Mouse (Mus musculus): ENCODE results near the gene Soga1. TPM values are rescaled to one million over a fixed set of nuclear protein-coding genes. Genes with fewer than 3 reads are reported as not detected.
A peak's percentile ranks its signal among the peaks of the same experiment; 100 is the strongest.

Soga1 gene
- total RNA-seq, 2 experiments from 2014 or later, result 104 to 108 TPM

DNA sequence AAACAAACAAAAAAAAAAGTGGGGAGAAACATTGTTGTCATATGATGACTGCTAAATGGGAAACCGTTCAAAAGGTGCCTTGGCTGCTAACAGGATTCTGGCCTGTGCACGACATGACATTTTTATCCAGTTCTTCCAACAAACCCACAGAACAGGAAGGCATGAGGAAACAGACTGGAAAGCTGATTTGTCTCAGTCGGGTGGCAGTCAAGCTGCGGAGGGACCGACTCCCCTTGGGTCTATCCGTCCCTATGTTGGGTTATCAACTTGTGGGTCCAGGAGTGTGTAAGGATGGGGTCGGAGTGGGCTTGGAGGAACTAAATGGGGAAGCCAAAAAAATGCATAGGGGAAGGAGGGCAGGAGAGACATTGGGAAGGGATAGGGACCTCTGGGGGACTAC, 37.6 kb downstream of the Soga1 start:
- intact Hi-C loops (cut with DNase I), result no loop called here

DNA sequence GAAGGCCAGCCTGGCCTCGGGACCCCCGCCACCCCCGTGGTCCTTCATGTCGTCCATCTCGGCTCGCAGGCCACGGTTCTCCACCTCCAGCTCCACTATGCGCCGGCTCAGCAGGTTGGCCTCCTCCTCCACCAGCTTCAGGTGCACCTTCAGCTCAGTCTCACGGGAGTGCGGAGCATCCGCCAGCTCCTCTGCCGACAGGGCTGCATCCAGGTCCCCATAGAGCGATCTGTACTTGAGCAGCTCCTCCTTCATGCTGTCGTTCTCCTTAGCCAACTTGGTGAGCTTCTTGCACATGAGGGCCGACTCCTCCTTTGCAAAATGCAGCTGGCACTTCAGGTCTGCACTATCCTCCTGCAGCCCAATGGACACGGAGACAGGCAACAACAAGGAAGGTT, 38.4 kb downstream of the Soga1 start:
- intact Hi-C loops (cut with DNase I), result no loop called here
- DNase-seq, result no peak

More for the DNA sequence above, 37.6 kb downstream of the Soga1 start:
- no peak for DNase-seq

DNA sequence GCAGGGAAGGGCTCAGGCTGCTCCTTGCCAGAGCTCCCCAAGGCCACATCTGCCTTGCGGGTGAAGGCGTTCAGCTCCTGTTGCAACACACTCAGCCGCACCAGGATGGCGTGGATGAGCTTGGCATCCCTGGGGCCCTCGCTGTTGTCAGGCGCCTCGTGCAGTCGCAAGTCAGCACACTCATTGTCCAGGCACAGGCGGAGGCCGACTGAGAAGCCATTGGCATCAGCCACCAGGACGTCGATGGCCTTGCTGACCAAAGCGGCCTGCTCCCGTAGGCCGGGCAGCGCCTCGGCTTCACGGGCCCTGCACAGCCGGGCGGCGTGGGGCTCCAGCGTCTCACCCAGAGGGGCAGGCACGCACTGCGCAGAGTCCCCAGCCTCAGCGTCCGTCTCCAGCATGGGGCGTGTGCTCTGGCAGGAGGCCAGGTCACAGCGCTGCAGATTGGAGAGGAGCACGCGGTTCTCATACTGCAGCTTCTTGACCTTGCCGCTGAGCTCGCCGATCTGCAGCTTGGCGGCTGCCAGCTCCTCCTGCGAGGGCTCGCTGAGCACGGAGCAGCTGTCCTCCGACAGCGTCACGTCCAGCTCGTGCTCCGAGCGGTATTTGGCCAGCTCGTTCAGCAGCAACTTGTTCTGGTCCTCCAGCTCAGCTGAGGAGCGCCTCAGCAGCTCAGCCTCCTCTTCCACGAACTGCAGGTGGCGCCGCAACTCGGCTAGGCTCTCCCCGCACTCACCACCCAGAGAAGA, 39.0 kb downstream of the Soga1 start:
- DNase-seq, result peak; percentile 82
- intact Hi-C loops (cut with DNase I), result loop anchor here (10.0 kb wide), 1 partner anchor 55 kb away; no protein-coding TSS in a partner anchor

DNA sequence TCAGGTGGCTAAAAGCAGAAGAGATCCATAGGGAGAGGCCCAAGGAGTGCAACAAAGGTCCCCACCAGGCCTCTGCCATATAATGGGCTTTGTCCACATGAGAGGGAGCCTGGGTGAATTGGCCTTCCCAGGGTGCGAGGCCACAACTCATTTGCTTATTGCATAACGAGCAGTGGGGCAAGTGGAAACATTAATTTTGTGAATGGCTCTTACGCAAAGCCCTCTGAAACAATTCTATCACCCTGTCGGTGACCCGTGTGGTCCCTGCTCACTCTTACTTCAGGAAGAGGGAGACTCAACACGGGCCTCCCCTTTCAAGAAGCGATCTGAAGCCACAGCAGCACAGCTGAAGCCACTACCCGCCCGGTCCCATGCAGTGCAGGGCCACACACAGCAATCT, 41.8 kb downstream of the Soga1 start:
- intact Hi-C loops (cut with DNase I), result loop anchor here (10.0 kb wide), 1 partner anchor 57 kb away; no protein-coding TSS in a partner anchor
- no peak for DNase-seq

DNA sequence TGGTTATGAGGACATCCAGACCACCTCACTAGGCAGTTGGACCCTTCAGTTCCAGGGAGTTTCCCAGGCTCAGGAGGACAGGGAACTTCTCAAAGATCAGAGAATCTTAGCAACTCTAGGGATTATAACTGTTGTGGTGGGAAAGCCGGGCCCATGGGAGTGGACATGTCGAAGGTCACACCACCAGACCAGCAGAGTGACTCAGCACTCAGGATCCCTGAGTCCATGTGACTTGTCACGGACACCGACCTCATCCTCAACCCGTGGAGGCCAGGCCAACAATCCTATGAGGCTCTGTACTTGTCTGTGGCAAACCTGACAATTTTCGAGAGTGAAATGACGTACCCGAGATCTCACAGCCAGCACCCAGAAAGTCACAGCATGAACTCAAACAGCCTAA, 42.7 kb downstream of the Soga1 start:
- intact Hi-C loops (cut with DNase I), result loop anchor here (10.0 kb wide), 1 partner anchor 58 kb away; no protein-coding TSS in a partner anchor
- DNase-seq, result no peak

DNA sequence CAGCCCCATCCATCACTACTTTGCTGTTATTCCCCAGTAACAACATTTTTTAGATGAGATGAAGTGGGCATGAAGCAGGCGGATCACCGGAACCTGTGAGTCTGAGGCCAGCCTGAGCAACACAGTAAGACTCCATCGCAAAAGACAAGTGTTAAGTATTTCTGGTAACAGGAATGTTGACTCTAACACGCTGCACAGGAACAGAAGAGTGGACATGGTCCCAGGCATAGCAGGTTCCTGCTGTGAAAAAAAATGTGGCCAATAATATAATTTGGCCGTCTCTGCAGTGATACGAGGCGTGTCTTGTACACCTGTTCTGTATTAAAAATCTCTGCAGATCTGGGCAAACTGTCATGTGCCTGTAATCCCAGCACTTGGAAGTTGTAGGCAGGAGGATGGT, 43.7 kb downstream of the Soga1 start:
- intact Hi-C loops (cut with DNase I), result loop anchor here (10.0 kb wide), 1 partner anchor 59 kb away; no protein-coding TSS in a partner anchor
- DNase-seq, result no peak

DNA sequence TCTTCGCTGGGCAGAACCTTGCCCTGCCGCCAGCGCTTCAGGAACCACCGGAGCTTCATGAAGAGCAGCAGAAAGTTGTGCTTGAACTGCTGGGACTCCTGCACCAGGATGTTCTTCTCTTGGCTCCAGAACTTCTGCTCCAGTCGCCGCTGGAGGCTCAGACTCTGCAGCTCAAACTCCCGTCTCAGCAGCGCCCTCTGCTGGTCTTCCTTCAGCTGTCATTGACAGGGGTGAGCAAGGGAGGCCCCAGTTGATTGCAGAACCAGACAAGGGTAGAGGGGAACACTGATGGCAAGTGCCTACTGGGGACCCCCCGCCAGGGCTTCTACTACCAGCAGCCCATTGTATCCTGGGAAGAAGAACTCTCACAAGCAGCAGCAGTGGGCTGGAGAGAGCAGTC, 48.2 kb downstream of the Soga1 start:
- peak; percentile 91 for DNase-seq
- intact Hi-C loops (cut with DNase I), result loop anchor here (10.0 kb wide), 1 partner anchor 64 kb away; no protein-coding TSS in a partner anchor

DNA sequence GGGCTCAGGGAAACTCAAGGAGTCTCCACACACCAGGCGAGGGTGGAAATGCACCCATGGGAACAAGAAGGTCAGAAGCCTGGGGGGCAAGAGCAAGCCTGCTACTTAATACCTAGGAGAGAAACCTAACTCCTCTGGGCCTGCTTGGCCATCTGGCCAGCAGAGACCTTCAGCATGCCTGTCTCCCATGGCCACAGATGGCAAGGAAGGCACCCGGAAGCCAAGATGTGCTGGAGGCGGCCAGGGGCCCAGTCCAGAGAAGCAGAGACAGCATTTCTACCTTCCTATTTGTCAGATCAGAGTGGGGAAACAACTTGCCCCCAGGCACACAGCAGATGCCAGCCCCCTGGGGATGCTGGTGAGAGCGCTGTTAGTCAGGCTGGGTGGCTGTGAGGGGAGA, 50.8 kb downstream of the Soga1 start:
- DNase-seq, result no peak
- intact Hi-C loops (cut with DNase I), result no loop called here

DNA sequence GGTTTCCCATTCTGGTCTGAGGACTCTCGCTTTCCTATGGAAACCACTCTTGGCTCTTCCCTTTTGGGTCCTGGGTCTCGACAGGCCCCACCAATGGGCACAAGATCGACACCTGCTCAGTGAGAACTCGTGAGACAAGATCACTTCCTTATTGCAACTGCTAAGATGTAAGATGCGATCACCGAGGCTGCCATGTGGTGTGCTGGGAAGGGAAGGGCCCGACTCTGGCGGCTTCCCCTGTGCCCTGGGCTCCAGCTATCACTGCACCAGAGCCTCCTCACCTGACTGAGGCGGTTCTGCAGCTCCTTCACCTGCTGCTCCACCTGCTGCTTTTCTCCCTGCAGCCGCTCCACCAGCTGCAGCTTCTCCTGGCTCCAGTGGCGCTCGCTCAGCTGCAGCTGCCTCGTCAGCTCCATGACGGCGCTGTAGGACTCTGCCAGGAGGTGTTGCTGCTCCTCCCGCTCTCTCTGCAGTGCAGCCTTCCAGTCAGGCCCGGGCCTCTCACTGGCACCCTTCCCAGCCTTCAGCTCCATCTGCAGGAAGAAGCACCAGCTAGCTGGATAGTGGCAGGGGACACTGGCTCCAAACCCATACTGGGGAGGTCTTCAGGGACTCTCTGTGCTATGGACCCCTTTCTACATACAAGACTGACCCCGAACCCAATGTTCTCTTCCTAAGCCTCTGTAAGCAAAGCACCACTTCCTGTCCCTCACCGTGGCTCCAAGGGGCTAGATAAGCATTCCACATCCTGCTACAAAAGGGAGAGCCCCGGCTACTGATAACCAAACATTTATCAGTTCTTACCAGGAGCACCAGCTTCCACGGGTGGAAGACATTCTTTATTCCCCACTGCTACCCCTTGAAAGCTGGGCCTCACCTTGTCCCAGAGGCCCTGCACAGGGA, 51.7 kb downstream of the Soga1 start:
- intact Hi-C loops (cut with DNase I), result no loop called here
- DNase-seq, result peak; percentile 77

DNA sequence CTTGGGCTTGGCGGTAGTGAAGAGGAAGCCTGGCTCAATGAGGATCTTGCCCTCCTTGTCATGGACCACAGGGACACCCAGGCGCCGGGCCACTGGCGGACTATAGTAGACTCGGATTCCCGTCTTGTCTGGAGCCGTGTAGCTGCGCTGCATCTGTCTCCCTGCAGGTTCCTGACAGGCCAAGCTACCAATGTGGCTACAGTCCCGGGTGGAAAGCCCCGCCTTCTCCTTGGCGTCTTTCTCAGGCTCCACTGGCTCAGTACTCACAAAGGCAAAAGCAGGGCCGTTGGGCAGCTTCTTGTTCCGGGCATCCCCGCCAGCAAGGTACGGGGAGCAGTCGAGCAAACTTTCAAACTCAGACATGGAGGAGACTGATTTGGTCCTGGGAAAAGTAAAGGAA, 57.9 kb downstream of the Soga1 start:
- intact Hi-C loops (cut with DNase I), result no loop called here

DNA sequence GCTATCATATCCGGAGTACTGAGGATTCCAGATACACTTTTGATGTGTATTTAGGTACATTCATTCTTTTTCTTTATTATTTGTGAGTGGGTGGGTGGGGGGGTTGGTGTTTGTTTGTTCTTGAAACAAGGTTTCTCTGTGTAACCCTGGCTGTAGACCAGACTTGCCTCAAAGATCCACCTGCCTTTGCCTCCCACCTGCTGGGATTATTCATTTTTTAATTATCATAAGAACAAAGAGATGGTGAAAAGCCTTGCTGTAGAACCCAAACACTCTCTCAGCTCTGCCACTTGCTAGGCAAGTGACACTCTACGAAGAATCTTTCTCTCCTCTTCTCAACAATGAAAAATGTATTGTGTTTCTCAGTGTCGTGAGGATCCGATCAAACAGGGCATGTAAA, 59.8 kb downstream of the Soga1 start:
- DNase-seq, result no peak
- intact Hi-C loops (cut with DNase I), result no loop called here

More for the DNA sequence above, 57.9 kb downstream of the Soga1 start:
- DNase-seq, result no peak

DNA sequence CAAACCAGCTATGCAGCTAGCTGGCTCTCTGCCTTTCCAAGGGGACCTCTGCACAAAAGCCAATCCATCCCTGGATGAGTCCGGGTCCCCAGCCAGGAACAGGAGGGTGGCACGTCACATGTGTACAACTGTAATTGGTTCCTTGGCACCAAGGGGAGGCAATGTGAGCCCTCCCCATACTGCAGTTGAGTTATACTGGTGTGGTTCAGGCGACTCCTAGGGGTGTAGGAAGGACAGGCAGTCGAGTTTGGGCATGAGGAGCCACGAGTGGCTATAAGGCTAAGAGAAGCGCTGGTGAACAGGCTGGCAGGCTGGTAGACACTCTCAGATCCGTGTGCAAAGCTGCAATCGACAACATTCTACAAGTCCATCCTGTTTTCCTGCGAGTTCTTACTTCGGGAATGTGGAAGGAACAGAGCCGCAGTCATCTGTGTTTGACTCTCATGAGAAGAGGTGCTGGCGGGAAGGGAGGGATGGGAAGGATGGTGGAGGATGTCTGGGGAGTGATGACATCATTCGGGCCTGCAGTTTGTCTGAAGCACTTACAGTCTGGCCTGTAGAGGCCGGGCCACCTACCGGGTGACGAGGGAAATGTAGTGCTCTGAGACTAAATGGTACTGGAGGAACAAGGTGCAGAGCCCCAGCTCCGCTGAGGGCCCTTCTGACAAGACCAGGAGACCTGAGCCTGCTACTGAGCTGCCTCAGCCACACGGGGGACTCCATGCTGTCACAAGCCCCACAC, 62.4 kb downstream of the Soga1 start:
- intact Hi-C loops (cut with DNase I), result no loop called here
- no peak for DNase-seq

DNA sequence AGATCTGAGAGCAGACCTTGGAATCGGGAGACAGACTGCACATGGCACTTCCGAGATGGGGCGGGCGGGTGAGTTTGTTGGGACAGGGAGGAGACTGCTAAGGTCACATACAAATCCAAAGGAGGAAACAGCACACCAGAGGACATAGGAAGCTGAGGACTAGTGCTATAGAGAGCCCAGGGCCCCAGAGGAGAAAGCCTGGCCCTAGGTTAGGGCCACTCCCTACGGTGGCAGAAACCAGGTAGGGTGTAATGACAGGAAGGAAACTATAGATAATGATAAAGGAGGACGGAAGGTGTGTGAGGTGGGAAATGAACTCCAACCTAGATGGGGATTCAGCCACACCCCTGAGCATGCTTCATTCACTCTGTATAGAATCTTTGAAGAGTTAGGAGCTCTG, 66.7 kb downstream of the Soga1 start:
- DNase-seq, result no peak
- intact Hi-C loops (cut with DNase I), result no loop called here

DNA sequence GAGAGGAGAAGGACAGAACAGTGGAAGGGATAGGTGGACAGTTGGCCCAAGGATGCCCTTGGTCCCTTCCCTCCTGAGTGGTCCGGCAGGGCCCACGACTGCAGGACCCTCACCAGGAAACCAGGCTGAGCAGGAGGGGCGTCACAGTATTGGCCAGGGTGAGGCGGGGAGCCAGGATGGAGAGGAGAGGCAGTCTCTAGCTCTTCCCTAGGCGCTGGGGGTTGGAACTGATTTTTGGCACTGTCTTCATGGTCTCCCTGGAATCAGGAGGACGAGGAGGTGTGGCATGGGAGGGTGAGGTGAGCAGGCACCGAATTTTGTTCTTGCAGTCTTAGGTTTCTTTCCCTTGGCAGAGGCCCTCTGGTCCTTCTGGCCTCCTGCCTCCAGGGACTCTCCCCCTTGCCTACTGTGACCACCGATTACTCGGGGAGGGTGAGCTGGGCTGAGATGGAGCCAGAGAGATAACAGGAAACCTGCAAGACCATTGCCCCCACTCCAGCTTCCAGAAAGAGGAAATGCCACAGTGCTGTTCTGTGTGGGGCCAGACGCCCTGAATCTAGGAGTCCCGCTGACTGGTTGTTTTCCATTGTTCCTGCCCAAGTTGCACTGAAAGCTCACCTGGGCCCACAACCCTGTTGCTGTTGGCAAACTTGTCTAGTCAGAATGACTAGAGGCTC, 68.3 kb downstream of the Soga1 start:
- intact Hi-C loops (cut with DNase I), result no loop called here
- peak; percentile 48 for DNase-seq

DNA sequence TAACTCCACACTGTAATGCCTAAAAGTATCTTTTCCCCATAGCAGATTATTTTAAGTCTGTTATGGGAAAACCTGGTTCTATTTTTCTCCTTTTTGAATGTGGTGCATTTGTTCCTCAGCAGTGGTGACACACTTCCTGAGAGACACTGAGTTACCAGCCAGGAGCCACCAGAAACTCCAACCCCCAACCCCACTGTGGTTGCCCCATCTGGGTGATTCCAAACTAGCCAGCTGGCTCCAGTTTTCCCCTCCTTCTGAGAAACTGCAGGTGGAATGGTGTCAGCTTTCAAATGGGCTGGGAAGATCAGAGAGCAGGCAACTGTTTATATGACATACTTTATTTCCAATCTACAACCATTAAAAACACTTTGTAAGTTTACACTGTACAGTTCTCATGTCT, 68.9 kb downstream of the Soga1 start:
- peak; percentile 50 for DNase-seq

DNA sequence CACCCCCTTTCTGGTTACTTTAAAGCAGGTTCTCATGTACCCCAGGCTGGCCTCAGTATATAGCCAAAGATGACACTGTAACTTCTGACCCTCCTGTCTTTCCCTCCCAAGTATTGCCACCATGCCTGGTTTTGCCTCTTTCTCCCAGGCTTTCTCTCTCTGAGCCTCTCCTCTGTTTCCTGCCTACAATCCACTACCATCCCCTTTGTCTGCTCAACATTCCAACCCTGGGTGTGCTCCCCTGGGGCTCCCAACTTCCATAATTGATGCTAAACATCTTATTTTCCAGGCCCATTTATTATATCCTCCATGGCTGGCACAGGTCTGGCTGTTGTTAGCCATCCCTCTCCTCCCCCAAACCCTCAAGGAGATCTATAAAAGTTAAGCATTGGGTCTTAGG, 70.5 kb downstream of the Soga1 start:
- intact Hi-C loops (cut with DNase I), result no loop called here
- no peak for DNase-seq

More for the DNA sequence above, 68.9 kb downstream of the Soga1 start:
- intact Hi-C loops (cut with DNase I), result no loop called here

DNA sequence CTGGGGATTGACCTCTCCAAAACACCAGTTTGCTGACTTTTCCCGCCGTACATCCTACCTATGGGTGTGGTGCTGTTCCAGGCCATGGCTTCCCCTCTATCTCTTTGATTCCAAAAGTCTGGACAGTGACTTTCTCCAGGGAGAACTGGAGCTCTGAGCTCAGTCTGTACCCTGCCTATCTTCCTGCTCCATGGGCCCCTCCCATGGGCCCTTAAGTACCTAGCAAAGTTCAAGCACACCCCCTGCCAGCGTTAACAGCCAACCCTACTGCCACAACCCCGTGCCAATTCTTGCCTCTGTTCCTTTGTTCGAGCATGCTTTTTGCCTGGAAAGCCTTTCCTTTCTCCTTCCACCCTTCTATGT, 71.8 kb downstream of the Soga1 start:
- intact Hi-C loops (cut with DNase I), result no loop called here
- DNase-seq, result no peak

DNA sequence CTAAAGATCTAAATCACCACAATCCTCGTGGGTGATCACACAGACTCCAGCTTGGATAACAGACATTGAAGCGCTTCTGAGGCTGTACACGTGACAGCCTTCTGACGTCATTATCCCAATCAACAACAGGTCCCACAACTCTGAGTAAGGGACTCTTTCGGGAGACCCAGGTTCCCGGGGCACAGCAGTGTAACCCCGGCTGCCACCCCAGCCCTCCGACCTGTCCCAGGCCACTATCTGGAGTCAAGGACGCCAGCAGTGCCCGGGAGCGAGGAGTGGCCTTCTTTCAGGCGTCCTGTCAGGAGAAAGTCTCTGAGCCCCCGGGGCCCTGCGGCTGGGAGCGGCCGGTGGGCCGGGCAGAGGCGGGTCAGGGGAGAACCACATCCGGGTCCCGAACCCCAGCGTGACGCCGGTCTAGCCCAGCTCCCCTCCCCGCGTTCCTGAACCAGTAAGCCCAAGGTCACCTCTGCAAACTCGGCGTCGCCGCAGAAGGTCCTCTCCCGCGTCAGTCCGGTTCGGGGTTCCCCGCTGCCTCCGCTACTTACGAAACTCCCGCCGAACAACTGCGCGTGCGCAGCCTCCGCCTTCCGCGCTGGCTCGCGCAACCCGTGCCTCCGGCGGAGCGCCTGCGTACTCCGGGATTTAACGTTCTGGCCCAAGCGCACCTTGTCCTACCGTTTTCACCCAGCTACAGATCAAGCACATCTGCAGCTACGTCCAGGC, 72.4 kb downstream of the Soga1 start, which contains the start of gene Dsn1:
TSS of gene Dsn1 (minus strand) at position 644 of the 723 bp plus-strand sequence.
- DNase-seq, result peak; percentile 90
- intact Hi-C loops (cut with DNase I), result no loop called here

DNA sequence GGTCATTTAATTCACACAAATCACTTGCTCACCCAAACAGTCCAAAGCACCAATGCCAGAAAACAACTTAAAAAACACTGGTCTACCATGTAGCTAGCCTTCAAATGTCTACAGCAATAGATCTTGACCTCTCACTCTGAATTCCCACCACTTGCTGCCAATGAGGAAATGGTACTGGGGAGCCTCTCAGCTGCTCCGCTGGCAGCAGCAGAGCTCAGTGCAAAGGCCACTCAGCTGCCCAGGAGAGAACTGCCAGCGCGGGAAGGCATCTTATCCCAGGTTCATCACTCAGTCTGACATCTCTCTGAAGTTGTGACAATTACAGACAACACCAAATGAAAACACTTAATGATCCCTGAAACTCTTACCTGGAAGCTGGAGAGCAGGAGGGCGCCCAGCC, 76.7 kb downstream of the Soga1 start:
- DNase-seq, result no peak
- intact Hi-C loops (cut with DNase I), result no loop called here

DNA sequence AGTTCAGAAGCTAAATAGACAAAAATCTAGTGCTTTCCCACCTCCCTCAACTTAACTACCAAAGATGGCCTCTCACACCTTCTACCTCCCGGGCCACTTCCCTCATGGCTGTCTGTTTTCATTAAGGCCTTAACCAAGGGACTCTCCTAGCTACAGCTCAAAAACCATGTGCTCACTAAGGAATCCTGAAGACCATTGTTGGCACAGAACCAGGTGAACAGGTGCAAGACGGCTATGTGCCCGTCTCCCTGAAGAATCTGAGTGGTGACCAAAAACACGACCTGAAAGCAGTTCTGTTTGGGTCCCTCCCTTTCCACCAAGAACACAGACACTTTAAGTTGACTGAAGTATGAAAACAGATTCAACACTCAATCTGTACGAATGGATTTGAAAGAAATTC, 80.8 kb downstream of the Soga1 start:
- intact Hi-C loops (cut with DNase I), result loop anchor here (5.0 kb wide), 1 partner anchor 126 kb away; no protein-coding TSS in a partner anchor
- no peak for DNase-seq
